Mouse (Mus musculus): Measurements from ENCODE around the gene Akap11.

The Akap11 gene

DNA sequence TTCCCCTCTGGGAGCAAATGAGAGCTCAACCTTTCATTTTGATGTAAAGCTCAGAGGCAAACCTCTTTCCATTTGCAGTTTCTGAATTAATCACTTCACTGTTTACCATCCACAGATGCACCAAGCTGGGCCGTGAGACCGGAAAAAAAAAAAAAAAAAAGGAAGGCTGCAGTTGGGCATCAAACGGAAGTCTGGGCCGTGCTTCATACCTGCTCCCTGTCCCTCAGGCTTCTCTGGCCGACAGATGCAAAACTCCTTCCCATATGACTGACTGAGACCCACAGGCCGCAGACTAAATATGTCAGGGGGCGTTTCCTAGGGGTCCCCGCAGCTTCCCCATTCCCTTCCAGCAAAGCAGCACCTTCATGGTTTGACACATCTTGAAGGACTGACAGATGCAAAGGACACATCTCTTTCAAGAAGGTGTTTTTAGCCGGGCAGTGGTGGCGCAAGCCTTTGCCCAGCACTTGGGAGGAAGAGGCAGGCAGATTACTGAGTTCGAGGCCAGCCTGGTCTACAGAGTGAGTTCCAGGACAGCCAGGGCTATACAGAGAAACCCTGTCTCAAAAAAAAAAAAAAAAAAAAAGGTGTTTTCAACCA is 87.7 kb downstream of the Akap11 start:
- DNase-seq (ENCODE audit: low read depth, low spot score), result no peak

DNA sequence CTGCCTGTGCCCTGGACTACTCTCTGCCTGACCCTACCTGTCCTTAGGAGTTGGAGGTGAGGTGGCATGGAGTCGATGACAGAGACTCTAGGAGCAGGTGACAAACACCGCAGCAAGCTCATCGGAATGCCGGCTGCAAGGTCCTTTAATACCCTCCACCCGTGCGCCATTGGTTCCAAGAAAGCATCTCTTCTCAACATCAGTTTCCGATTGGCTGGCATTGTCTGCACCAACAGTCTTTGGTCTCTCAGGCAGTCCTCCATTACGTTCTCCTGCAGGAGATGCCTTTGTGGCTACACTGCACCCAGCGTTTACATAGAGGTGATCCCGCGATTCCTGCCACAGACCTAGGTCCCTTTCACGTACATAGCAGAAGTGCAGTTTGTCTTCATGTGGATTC is 88.6 kb downstream of the Akap11 start:
- DNase-seq (ENCODE audit: low read depth, low spot score), result no peak

DNA sequence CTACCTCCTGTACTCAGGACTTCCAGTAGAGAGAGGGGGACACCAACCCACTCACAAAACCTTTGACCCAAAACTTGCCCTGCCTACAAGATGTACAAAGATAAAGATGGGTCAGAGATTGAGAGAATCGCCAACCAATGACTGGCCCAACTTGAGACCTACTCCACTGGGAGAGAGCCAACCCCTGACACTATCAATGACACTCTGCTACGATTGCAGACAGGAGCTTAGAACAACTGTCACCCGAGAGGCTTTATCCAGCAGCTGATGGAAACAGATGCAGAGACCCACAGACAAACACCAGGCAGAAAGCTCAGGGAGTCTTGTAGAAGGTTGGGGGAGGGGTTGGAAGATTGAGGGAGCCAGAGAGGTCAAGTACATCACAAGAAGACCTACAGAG is 89.1 kb downstream of the Akap11 start:
- no peak for DNase-seq (ENCODE audit: low read depth, low spot score)

Data from brain, adult 2 months (tissue).